Mouse (Mus musculus): ENCODE results near the gene Camk2n1. TPM values are rescaled to one million over a fixed set of nuclear protein-coding genes. Genes with fewer than 3 reads are reported as not detected.

Gene Camk2n1
- total and polyA plus RNA-seq, 2 experiments from 2014 or later, result 29.5 to 37.5 TPM

GRCm38 (mm10) chr4:138458171-138458570 is 4.1 kb downstream of the Camk2n1 start:
- WGBS, result 80% methylated on average over 7 of the region's 7 CpGs
- H3K4me3 ChIP-seq (ENCODE audit: low read length), result no peak overlapping the region
- H3K9ac ChIP-seq (replicated peaks; ENCODE audit: low read length), result no peak overlapping the region
- no peak for TF ChIP-seq CTCF (IDR thresholded peaks at IDR 0.05; ENCODE audit: low read depth)
- no peaks in the 10 kb centered on the region for H3K9me3 ChIP-seq (ENCODE audit: low read length)
- no peak for DNase-seq (ENCODE audit: low spot score)
- peak overlapping the region; percentile 90 for H3K4me2 ChIP-seq (ENCODE audit: low read depth, low read length)
- H3K36me3 ChIP-seq (ENCODE audit: insufficient read depth, low read length), result no peaks in the 10 kb centered on the region
- no peaks in the 10 kb centered on the region for H3K27me3 ChIP-seq (ENCODE audit: insufficient read depth, low read length)
- no peak overlapping the region for H3K27ac ChIP-seq
- ATAC-seq, result no peak
- peaks cover 27% of the 10 kb centered on the region for H3K4me1 ChIP-seq (ENCODE audit: insufficient read depth, low read length)

GRCm38 (mm10) chr4:138458735-138459440 is 4.8 kb downstream of the Camk2n1 start:
- Histone ChIP-seq H3K36me3 (ENCODE audit: insufficient read depth, low read length) (no peaks in the 10 kb centered on the region), H3K27me3 (ENCODE audit: insufficient read depth, low read length) (no peaks in the 10 kb centered on the region), H3K4me2 (ENCODE audit: low read depth, low read length) (peak overlapping the region; percentile 90), H3K27ac (peak overlapping the region; percentile 32; the same call in 1 of the 2 replicates), H3K4me1 (ENCODE audit: insufficient read depth, low read length) (peaks cover 27% of the 10 kb centered on the region), H3K4me3 (ENCODE audit: low read length) (no peak overlapping the region), H3K9ac (replicated peaks; ENCODE audit: low read length) (0 out of 2 replicates have a peak overlapping the region, but pooled peaks have one; percentile 21), H3K9me3 (ENCODE audit: low read length) (no peaks in the 10 kb centered on the region)
- DNase-seq (ENCODE audit: low spot score) (peak; percentile 50), ATAC-seq (no peak)
- WGBS, result 26% methylated on average over 5 of the region's 5 CpGs
- TF ChIP-seq CTCF (IDR thresholded peaks at IDR 0.05; ENCODE audit: low read depth), result no peak

GRCm38 (mm10) chr4:138459775-138460174 is 5.7 kb downstream of the Camk2n1 start:
- Histone ChIP-seq H3K4me2 (ENCODE audit: low read depth, low read length) (no peak overlapping the region), H3K9me3 (ENCODE audit: low read length) (no peaks in the 10 kb centered on the region), H3K4me1 (ENCODE audit: insufficient read depth, low read length) (peaks cover 36% of the 10 kb centered on the region), H3K27ac (no peak overlapping the region), H3K9ac (replicated peaks; ENCODE audit: low read length) (no peak overlapping the region), H3K27me3 (ENCODE audit: insufficient read depth, low read length) (no peaks in the 10 kb centered on the region), H3K4me3 (ENCODE audit: low read length) (no peak overlapping the region), H3K36me3 (ENCODE audit: insufficient read depth, low read length) (no peaks in the 10 kb centered on the region)
- no peak for DNase-seq (ENCODE audit: low spot score)
- no peak for ATAC-seq
- WGBS, result 70% methylated on average over 6 of the region's 6 CpGs
- TF ChIP-seq CTCF (IDR thresholded peaks at IDR 0.05; ENCODE audit: low read depth), result no peak

- Histone ChIP-seq H3K27me3 (ENCODE audit: insufficient read depth, low read length) (no peaks in the 10 kb centered on the region), H3K4me3 (ENCODE audit: low read length) (no peak overlapping the region), H3K4me2 (ENCODE audit: low read depth, low read length) (no peak overlapping the region), H3K4me1 (ENCODE audit: insufficient read depth, low read length) (peaks cover 44% of the 10 kb centered on the region), H3K36me3 (ENCODE audit: insufficient read depth, low read length) (no peaks in the 10 kb centered on the region), H3K27ac (no peak overlapping the region), H3K9me3 (ENCODE audit: low read length) (no peaks in the 10 kb centered on the region), H3K9ac (replicated peaks; ENCODE audit: low read length) (no peak overlapping the region)
- no peak for DNase-seq (ENCODE audit: low spot score)
- 28% methylated on average over 9 of the region's 9 CpGs for WGBS
- no peak for TF ChIP-seq CTCF (IDR thresholded peaks at IDR 0.05; ENCODE audit: low read depth)
- ATAC-seq, result no peak
Measured at GRCm38 (mm10) chr4:138460910-138461309, 6.8 kb downstream of the Camk2n1 start.

- H3K27me3 ChIP-seq (ENCODE audit: insufficient read depth, low read length), result no peaks in the 10 kb centered on the region
- DNase-seq (ENCODE audit: low spot score), result no peak
- H3K4me1 ChIP-seq (ENCODE audit: insufficient read depth, low read length), result peaks cover 41% of the 10 kb centered on the region
- H3K36me3 ChIP-seq (ENCODE audit: insufficient read depth, low read length), result no peaks in the 10 kb centered on the region
- 97% methylated on average over 5 of the region's 5 CpGs for WGBS
- H3K27ac ChIP-seq, result no peak overlapping the region
- no peak overlapping the region for H3K4me2 ChIP-seq (ENCODE audit: low read depth, low read length)
- no peak overlapping the region for H3K4me3 ChIP-seq (ENCODE audit: low read length)
- H3K9ac ChIP-seq (replicated peaks; ENCODE audit: low read length), result no peak overlapping the region
- H3K9me3 ChIP-seq (ENCODE audit: low read length), result no peaks in the 10 kb centered on the region
- ATAC-seq, result no peak
- no peak for TF ChIP-seq CTCF (IDR thresholded peaks at IDR 0.05; ENCODE audit: low read depth)
Measured at GRCm38 (mm10) chr4:138461471-138461870, 7.4 kb downstream of the Camk2n1 start.

- Histone ChIP-seq H3K9me3 (ENCODE audit: low read length) (no peaks in the 10 kb centered on the region), H3K4me3 (ENCODE audit: low read length) (no peak overlapping the region), H3K9ac (replicated peaks; ENCODE audit: low read length) (0 out of 2 replicates have a peak overlapping the region, but pooled peaks have one; percentile 37), H3K4me1 (ENCODE audit: insufficient read depth, low read length) (peaks cover 40% of the 10 kb centered on the region), H3K4me2 (ENCODE audit: low read depth, low read length) (peak overlapping the region; percentile 42), H3K27ac (peak overlapping the region; percentile 83), H3K36me3 (ENCODE audit: insufficient read depth, low read length) (no peaks in the 10 kb centered on the region), H3K27me3 (ENCODE audit: insufficient read depth, low read length) (no peaks in the 10 kb centered on the region)
- ATAC-seq, result peak; percentile 63
- under 1% methylated on average over 11 of the region's 11 CpGs for WGBS
- DNase-seq (ENCODE audit: low spot score), result peak; percentile 82
- peak; percentile 59 for TF ChIP-seq CTCF (IDR thresholded peaks at IDR 0.05; ENCODE audit: low read depth)
Measured at GRCm38 (mm10) chr4:138462971-138463831, 9.1 kb downstream of the Camk2n1 start.

Measured in hindbrain, postnatal 0 days (tissue).